Mouse (Mus musculus): Measurements from ENCODE around the gene Ccnd3.

Ccnd3 gene

DNA sequence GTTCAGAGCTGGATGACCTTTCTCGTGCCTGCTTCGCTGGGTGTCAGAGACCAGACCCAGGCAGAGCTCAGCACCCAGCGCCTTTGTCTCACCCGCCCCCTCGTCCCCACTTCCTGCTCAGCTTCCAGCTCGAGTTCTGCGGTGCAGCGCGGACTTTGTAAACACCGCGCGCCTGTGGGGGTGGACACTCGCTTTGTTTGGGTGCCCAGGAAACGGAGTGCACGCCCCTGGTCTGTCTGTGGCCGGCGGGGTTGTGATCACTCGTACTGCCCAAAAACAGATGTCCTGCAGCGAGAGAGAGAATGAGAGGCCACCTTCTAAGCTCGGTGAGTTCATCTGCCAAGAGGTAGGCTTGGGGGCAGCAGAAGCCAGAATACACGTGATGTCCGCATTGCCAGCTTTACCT is at the start of gene Ccnd3:
Ccnd3 (plus strand) TSS at position 111 of the 406 bp plus-strand sequence.
- no peak for DNase-seq (ENCODE audit: low read depth, low spot score)

DNA sequence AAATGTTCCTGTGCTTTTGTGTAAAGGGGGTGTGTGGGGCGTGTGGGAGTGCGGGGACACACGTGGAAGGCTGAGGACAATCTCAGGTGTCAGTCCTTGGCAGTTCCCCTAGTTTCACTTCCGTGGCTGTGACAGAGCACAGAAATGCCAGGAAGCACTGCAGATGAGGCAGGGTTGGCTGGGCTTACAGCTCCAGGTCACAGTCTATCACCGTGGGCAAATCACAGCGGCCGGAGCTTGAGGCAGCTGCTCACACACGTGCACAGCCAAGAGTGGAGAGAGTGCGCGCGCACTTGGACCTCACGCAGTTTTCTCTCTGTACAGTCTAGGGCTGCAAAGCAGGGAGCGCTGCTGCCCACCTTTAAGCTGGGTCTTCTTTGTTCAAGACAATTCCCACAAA is 46.5 kb upstream of the Ccnd3 start:
- DNase-seq (ENCODE audit: low read depth, low spot score), result no peak

DNA sequence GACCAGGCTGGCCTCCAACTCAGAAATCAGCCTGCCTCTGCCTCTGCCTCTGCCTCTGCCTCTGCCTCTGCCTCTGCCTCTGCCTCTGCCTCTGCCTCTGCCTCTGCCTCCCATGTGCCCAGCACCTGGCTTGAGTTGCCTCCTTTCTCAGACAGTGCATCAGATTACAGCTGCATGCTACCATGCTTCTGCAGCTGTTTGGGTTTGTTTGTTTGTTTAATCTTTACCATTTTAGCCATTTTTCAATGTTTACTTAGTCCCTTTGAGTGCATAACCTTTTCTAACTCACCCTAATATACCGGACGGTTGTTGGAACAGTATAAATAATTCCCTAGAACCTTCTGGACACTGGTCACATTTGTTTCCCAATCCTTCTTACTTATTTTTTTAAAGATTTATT is 45.9 kb upstream of the Ccnd3 start:
- no peak for DNase-seq (ENCODE audit: low read depth, low spot score)

DNA sequence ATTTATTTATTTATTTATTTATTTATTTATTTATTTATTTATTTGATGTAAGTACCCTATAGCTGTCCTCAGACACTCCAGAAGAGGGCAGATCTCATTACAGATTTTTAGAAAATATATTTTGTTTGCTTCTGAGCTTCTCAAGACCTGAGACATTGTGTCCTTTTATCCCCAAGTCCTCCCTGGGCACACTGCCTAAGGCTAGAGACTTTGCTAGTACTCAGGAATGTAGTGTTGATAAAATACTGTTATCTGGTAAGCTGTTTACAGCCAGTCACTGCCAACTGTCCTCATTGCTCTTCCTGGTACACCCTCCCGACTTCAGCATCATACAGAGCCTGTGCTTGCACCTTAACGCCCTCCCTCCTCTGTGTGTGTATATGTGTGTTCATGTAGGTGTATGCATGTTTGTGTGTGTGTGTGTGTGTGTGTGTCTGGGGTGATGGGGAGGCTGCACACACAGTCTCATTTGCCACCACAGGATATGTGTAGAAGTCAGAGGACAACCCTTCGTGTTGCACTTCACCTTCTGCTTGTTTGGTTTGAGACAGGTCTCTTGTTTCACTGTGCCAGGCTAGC is 45.4 kb upstream of the Ccnd3 start:
- no peak for DNase-seq (ENCODE audit: low read depth, low spot score)

DNA sequence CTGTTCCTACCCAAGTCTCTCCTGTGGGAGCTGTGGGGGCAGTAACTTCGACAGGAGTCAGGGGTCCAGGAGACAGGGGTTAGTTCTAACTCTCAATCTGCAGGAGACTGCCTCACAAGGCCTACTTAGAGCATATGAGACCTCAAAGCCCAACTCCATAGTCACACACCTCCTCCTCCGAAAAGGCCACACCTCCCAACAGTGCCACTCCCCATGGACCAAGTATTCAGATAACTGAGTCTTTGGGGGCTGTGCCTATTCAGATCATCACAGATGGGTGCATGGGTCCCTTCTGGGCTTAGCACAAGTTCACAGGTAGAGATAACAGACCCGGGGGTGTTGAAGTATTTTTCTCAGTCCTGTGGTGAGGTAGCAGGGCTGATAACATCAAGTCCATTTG is 43.2 kb upstream of the Ccnd3 start:
- DNase-seq (ENCODE audit: low read depth, low spot score), result no peak

DNA sequence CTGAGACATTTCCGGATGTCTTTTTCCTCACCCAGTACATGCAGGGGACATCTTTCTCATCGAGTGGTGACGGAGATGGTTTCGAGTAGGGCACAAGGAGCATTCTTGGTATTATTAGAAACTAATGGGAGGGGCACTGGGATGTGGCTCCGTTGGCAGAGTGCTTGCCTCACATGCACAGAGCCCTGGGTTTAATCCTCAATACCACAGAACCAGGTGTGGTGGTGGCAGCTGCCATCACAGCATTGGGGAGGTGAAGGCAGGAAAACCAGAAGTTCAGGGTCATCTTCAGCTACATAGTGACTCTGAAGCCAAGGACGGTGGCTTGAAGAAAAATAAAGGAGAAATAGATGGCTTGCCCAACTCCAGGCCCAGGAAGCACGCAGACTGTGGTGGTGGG is 42.6 kb upstream of the Ccnd3 start:
- DNase-seq (ENCODE audit: low read depth, low spot score), result no peak

DNA sequence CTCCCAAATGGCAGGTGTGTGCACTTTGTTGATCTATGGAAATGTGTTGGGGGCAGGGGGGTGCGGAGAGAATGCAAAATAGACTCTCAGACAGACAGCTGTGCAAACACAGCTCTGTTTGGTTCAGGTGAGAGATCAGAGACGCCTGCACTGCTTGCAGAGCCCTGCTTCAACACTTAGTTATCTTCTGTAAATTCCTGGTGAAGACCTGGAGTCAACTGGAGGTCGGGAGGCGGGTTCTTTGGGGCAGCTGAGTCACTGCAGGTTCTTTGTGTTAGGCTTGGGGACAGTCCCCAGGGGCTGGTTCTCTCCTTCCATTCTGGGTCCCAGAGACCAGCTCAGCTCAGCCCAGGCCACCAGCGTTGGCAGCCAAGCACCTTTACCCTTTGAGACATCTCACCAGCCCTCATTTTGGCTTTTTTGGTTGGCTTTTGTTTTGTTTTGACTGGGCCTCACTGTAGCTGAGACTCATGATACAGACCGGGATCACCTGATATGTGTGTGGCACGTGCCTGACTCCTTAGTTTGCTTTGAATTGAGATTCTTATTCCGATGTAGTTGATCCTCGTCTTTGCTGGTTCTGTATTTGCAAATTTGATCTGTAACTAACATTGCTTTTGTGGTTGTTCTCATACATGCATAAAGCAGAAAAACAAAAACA is 42.0 kb upstream of the Ccnd3 start:
- DNase-seq (ENCODE audit: low read depth, low spot score), result no peak

DNA sequence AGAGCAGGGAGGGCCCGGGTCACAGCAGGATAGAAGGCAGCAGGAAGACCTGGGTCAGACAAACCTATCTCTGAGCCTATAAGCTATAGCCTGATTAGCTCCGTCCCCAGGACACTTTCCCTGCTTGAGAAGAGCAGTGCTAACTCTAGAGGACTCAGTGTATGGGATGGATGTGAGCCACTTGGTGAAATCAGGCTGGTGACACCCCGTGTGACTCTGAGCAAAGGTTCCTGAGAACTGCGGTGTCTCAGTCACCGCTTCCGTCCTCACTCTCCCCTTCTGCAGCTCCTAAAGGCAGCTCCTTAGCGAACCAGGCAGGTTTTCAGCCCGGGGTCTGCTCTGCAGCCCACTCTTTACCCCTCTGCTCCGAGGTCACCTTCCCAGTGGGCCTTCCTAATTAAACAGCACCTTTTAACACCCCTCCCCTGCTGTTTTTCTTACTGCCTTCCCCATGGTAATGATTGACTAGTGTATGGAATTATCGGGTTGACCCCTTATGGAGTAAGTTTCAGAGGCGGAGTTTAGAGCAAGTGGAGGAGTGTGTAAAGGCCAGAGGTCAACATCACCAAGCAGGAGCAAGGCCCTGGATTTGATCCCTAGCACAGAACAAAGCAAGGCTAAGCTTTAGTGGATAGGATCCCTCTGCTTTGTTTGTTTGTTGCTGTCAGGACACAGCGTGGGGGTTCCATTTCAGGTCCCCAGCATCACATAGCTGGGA is 40.4 kb upstream of the Ccnd3 start:
- no peak for DNase-seq (ENCODE audit: low read depth, low spot score)

DNA sequence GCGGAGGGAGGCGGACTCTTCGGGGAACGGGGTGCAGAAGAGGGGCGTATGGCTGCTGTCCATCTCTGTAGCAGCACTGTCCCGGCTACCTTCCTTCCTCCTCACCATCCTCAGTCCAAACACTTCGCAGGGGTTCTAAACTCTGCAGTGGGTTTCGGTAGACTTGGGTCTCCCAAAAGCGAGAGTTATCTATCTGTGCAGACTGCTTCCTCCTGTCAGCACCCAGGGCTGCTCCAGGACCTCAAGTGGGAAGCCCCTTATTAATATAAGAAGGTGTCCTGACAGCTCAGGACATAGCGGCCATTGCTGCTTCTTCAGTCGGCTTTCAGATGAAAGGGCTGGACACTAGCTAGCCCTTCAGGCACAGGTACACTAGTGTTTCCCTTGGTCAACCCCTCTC is 39.8 kb upstream of the Ccnd3 start:
- no peak for DNase-seq (ENCODE audit: low read depth, low spot score)

DNA sequence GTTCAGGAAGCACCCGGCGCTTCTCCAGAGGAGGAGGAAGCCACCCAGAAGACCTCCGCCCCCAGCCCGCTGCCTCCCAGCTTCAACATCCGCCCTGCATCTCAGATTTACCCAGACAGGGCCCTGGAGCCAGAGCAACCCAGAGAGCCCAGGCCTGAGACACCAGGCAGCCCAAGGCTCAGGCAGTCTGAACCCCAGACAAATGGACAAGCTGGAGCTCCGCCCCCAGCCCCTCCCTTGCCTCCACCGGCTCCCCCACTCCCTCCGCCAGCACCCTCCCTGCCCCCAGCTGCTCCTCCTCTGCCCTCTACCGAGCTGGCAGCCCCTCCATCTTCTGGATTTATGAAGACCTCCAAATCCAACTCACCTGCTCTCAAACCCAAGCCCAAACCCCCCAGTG is 38.6 kb upstream of the Ccnd3 start:
- no peak for DNase-seq (ENCODE audit: low read depth, low spot score)

DNA sequence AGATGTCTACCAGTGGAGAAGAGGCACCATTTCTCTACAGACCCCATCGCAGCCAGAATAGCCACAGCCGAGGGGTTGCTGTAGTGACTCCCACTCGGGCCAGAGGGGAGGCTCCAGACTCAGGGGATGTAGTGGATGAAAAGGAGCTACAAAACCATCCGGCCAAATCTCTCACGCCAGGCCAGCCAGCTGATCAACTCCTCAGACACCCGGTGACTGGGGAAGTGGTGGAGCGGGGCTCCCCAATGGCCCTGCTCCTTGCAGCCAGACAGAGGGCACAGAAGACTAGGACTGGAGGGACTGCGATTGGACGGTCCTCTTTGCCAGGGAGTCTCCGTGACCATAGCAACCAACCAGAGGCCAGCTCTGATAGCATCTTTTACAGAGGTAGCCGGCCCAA is 37.2 kb upstream of the Ccnd3 start:
- DNase-seq (ENCODE audit: low read depth, low spot score), result no peak

DNA sequence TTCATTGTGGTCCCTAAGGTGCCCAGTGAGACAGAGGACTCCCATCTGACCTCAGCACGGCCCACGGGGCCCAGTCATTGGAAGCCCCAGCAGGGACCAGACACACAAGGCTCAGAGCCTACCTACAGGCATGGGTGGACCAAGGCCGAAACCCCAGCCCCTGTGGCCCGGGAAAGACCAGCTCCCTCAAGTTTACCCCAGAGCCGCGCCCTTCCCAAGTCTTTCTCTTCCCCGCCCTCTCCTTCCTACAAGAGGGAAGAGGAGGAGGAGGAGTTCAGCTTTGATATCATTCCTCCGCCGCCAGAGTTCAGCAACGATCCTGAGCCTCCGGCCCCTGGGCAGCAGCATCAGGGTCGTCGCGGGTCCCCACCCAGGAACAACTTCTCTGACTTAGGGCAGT is 36.8 kb upstream of the Ccnd3 start:
- no peak for DNase-seq (ENCODE audit: low read depth, low spot score)

DNA sequence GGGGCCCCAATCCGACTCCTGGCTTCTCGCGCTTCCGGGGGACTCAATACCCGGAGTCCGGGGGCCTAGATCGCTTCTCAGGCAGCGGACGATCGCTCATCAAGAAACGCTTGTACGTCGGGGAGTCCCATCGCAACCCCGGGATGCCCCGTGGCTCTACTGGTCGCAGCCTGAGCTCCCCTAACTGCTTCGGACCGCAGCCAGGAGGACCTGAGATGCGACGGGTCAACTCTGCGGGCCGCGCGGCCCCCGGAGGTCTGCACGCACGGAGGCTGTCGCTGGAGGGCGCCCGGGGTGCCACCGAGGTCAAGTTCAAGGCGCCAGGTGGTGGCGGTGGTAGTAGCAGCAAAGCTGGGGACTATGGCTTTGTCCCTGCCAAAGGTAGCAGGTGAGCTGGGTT is 36.4 kb upstream of the Ccnd3 start:
- DNase-seq (ENCODE audit: low read depth, low spot score), result no peak

DNA sequence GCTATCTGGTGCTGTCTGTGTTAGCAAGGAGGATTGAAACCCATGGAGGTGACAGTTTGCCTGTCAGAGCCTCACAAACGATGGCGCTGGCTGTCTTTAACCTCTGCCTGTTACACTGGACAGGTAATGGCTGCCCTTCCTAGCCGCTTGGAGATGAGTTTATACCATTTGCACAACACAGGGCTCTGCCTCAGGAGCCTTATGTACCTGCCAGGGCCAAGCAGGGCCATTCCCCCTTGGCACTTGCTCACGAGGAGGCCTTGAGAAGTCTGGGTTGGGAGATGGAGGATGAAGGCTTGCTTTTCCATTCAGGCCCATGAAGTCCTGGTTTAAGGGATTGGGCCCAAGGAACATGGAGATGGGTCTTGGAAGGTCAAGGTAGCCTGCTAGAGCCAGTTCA is 35.2 kb upstream of the Ccnd3 start:
- no peak for DNase-seq (ENCODE audit: low read depth, low spot score)

DNA sequence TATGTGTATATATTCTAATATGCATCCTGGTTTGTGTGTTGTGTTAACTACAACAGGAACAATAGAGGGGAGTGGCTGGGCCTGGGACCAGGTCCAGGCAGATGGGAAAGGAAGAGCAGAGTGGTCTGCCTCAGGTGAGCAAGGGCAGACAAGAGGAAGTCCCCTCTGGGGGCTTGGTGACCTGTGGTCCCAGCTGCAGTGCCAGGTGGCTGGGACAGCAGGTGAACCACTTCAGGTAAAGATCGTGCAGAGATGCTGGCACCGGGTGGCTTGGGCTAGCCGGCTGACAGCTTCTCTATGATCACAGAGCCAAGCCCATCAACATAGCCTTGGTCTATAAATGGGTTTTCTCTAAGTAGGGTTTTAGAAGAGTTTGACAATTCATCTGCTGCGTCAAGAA is 34.7 kb upstream of the Ccnd3 start:
- DNase-seq (ENCODE audit: low read depth, low spot score), result no peak

DNA sequence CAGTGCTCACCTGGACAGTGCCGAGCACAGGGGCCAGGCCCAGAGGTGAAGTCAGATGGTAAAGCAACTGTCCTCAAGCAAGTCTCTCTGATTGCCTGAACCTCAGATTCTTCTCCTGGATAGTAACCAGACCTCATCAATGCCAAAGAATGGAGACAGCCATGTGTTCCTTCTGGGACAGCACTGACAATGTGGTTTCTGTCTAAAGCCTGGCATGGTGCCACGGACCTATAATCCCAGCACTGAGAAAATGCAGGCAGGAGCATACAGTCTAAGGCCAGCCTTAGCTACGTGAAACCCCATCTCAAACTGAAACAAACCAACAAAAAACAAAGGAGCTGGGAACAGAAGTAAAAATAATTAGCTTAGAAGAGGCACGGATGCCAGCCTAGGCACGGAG is 34.2 kb upstream of the Ccnd3 start:
- no peak for DNase-seq (ENCODE audit: low read depth, low spot score)

DNA sequence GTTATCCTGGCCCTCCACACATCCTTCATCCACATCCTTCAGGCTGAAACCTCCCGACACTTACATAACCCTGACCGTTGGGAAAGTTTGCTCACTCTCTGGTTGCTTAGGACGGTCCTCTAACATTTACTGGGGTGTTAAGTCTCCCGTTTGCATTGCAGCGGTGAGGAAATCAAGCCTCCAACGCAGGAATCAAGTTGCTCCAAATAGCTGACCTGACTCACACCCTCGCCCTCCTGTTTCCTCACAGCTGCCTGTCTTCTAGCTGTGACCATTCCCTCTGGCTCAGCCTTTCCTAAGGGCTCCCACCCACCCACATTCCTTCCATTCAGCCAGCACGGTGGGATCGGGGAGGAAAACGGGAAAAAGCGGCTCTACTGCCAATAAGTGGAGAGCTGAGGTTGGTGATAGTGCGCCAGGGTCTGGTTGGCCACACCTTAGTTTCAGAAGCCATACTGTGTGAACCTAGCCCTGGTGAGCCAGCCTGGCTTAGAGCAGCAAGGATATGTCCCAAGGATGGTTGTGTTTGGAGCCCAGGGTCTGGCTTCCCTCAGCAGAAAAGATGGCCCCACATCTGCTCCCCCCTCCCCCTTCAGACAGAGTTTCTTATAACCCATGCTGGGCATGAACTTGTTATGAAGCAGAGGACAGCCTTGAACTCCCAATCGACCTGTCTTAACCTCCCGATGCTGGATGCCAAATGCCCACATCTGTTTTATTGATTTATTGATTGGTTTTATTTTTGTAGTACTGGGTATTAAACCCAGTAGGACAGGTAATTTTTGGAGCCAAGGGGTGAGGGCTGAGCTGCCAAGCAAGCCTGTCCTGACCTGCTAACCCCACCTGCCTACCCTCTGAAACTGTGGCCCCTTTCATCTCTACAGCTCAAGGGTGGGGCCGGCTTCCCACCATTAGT is 32.2 kb upstream of the Ccnd3 start:
- DNase-seq (ENCODE audit: low read depth, low spot score), result no peak

DNA sequence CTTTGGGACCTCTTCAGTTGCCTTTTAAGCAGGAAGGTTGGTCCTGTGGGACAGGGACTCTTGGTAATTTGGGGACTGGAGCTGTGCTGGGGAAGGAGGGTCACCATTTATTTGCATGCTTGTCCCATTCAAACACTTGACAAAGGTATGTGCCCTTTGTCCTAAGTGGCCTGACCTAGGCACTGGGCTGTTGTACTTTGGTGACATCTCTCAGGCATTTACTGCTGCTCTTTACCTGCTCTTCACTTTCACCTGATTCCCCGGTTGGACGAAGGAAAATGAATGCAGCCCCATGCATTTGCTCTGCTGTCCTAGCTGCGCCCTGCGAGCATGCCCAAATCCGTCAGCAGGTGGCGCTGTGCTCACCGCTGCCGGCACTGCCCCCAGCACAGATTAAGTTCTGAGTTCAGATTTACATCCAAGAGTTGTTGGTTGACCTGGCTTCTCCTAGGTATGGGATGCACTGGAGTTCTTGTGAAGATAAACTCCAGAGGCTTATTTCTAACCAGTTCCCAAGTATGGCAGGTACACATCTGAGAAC is 31.3 kb upstream of the Ccnd3 start:
- no peak for DNase-seq (ENCODE audit: low read depth, low spot score)

DNA sequence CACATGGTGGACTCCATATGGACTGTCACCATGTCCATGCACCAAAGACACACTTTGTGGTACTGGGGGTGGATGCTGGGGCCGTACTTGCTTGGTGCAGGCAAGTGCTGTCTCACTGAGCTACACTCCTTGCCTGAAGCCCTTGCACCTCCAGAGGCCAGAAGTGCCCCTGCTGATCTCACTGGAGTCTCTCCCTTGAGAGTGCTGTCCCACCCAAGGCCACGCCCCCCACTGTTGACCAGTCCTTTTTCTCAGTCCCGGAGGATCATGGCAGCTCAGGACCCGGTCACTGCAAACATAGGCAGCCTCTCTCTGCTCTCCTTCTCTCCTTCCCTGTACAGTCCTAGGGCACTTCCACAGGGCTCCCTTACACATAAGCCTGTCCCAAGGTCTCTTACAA is 30.6 kb upstream of the Ccnd3 start:
- no peak for DNase-seq (ENCODE audit: low read depth, low spot score)

DNA sequence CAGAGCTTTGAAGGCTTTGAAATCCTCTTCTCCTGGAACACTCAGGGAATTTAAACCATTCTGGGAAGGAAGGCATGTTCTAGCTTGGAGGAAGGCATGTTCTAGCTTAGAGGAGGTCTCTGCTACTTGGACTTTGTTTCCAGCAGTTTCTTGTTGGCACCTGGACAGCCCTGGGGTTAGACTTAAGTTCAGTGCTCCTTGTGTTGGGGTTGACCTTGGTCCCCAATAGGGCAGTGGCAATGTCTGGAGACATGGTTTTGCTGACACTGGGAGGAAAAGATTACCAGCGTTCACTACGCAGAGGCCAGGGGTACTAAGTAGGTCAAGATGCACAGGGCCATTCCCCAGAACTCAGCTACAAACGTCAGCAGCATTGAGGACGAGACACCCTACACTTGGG is 29.7 kb upstream of the Ccnd3 start:
- DNase-seq (ENCODE audit: low read depth, low spot score), result no peak

DNA sequence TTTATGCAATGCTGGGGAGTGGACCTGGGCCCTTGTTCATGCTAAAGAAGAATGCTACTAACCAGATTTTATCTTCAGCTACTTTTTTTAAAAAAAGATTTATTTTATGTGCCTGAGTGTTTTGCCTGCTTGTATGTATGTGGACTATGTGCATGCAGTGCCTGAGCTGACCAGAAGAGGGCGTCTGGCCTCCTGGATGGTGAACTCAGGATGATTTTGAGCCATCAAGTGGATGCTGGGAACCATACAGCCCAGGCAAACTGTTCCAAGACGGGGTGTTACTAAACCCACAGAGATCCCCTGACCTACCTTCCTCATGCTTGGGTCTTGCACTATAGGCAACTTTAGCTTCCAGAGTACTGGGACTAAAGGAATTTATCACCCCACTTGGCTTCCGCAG is 29.1 kb upstream of the Ccnd3 start:
- DNase-seq (ENCODE audit: low read depth, low spot score), result no peak

DNA sequence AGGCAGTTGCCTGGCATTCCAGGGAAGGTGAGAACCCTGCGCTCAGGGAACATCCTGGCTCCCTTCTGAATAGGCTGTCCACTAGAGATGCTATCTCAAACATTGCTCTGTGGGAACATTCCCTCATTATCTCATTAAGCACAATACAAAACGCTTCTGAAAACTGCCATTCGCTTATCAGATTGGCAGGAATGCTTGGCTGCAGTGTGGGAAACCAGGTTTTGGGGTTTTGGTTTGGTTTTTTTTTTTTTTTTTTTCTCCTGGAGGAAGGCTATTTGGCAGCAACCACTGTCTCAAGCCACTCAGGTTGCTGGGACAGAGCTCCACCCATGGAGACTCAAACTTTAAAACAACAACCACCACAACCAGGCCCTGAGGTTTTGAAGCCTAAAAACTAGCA is 25.0 kb upstream of the Ccnd3 start:
- no peak for DNase-seq (ENCODE audit: low read depth, low spot score)
